Mouse (Mus musculus) urinary bladder, postnatal 14 days (tissue): Measurements from ENCODE around the gene 1810009A15Rik.
"Not testable (repeated sequence)": the region's sequence is repeated elsewhere in the genome, so short reads cannot be mapped to it uniquely, and the experiment has no call there.

Experiments
- DNase-seq: peaks from one replicate; pipeline ENCODE4 v3.0.0; 2021; ENCODE audit warnings: low spot score

1810009A15Rik gene

GRCm38 (mm10) chr19:8888511-8889385 lies at the start of gene 1810009A15Rik, which contains the start of gene Gm49416:
TSS of gene 1810009A15Rik (plus strand) at chr19:8888853.
TSS of gene Gm49416 (plus strand) at chr19:8888926.
- DNase-seq = peak; percentile 96

- no peak for DNase-seq
These were observed 49.3 kb upstream of the 1810009A15Rik start, which contains the start of gene Gng3 for GRCm38 (mm10) chr19:8839103-8839907. TSS of gene Gng3 (minus strand) at chr19:8839194.

- peak; percentile 79 for DNase-seq
These were observed 48.5 kb upstream of the 1810009A15Rik start for GRCm38 (mm10) chr19:8839908-8840791.

GRCm38 (mm10) chr19:8841012-8841411 lies 47.6 kb upstream of the 1810009A15Rik start:
- DNase-seq = no peak

- DNase-seq = no peak
These were observed 45.7 kb upstream of the 1810009A15Rik start for GRCm38 (mm10) chr19:8842961-8843360.

GRCm38 (mm10) chr19:8844371-8845129 lies 44.1 kb upstream of the 1810009A15Rik start:
- DNase-seq = peak; percentile 87

- no peak for DNase-seq
These were observed 40.3 kb upstream of the 1810009A15Rik start for GRCm38 (mm10) chr19:8848356-8848755.

- peak; percentile 53 for DNase-seq
These were observed 38.2 kb upstream of the 1810009A15Rik start, which contains the start of gene Lrrn4cl for GRCm38 (mm10) chr19:8850402-8850901. TSS of gene Lrrn4cl (plus strand) at chr19:8850768.

GRCm38 (mm10) chr19:8851639-8852038 lies 37.0 kb upstream of the 1810009A15Rik start:
- no peak for DNase-seq

- DNase-seq = no peak
These were observed 36.3 kb upstream of the 1810009A15Rik start for GRCm38 (mm10) chr19:8852236-8852928.

- no peak for DNase-seq
These were observed 35.5 kb upstream of the 1810009A15Rik start for GRCm38 (mm10) chr19:8853117-8853516.

GRCm38 (mm10) chr19:8857689-8858088 lies 31.0 kb upstream of the 1810009A15Rik start:
- DNase-seq = peak; percentile 67

- no peak for DNase-seq
These were observed 29.6 kb upstream of the 1810009A15Rik start for GRCm38 (mm10) chr19:8859018-8859417.

- no peak for DNase-seq
These were observed 24.4 kb upstream of the 1810009A15Rik start for GRCm38 (mm10) chr19:8864265-8864664.

- not testable (repeated sequence) for DNase-seq
These were observed 18.3 kb upstream of the 1810009A15Rik start for GRCm38 (mm10) chr19:8870381-8870780.

- DNase-seq = no peak
These were observed 17.8 kb upstream of the 1810009A15Rik start for GRCm38 (mm10) chr19:8870838-8871237.

GRCm38 (mm10) chr19:8871267-8872186 lies 17.1 kb upstream of the 1810009A15Rik start, which contains the start of gene Ubxn1:
TSS of gene Ubxn1 (plus strand) at chr19:8871496.
- DNase-seq = peak; percentile 97

- no peak for DNase-seq
These were observed 16.3 kb upstream of the 1810009A15Rik start for GRCm38 (mm10) chr19:8872266-8872840.
